Mouse (Mus musculus): ENCODE measurements around the gene Bmp7.

Bmp7 gene

DNA sequence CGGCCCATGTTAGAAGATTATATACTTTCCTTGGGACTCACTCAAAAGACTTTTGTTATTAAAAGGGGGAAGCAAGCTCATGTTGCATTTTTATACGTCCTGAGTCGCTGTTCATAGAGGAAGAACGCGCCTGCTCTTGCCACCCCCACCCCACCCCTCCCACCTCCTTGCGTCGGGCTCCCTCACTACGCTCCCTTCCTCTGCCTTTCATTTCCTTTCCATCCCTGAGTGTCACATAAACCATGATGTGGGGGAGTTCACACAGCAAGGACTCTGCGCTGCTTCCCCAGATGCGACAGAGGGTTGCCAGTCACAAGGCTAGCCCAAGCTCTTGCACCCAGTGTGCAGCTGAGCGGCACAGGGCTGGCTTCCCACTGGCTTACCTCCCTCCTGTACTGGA lies 88.3 kb downstream of the Bmp7 start:
- DNase-seq (ENCODE audit: low spot score in 2 of 2) = no peak

DNA sequence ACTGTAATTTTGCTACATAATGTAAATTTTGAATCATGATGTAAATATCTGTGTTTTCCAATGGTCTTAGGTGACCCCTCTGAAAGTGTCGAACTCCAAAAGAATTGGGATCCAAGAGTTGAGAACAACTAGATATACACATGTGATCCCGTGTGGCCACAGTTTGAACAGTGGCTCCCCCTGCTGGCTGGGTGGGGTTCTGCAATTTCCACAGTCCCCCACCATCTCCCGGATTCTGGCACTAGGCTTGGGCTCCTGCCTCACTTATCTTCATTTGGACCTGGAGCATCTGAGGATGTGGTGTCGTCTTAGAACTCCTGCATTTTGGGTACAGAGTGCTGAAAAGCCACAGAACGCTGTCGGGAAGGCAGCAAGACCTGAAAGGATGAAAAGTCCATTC lies 91.9 kb downstream of the Bmp7 start:
- no peak for DNase-seq (ENCODE audit: low spot score in 2 of 2)

DNA sequence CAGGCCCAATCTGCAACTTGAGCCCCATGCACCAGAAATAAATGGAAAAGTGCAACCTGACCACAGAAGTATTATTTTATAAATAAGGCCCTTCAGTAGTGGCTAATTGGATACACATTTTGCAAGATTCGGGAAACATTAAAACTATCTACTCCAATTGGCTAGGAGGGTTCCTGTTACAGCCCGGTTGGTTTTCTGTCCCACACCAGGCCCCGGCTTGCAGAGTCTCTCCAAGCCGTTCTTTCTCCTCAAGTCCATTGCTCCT lies 93.9 kb downstream of the Bmp7 start:
- DNase-seq (ENCODE audit: low spot score in 2 of 2) = no peak

- no peak for DNase-seq (ENCODE audit: low spot score in 2 of 2)
Measured at GRCm38 (mm10) chr2:172845536-172846310, 94.4 kb downstream of the Bmp7 start.

DNA sequence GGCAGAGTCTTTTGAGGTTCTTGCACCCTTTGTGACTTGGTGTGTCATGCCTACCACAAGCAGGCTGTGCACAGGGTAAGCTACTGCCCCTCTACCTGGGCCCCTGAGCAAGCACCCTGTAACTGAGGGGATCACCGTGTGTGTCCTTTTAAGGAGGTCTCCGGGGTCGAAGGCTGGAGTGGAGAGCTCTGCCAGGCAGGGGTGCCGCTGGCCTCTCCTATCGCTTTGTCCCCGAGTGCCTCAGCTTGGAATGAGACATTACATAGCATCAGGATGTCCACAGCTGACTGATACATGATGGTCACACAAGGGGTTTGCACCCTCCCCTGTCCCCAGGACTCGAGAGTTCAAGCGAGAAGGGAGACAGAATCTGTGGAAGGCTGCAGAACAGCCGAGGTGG lies 96.2 kb downstream of the Bmp7 start:
- DNase-seq (ENCODE audit: low spot score in 2 of 2) = no peak

DNA sequence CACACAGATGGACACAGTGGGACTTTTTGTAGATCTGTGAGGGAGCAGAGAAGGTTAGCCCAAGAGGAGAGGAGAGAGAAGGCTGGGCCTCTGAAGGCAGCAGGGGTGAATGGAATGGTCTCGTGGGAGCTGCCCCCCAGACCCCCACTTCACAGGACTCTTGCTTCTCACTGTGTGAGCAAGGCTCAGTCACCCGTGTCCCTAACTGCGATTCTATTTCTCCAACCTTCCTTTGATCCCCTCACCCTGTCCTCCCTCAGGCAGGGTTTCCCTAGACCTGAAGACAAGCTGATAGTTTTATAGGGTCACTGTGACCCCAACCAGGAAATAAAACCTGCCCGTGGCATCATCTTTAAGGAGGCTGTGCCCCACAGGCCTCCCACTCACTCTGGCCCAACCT lies 97.8 kb downstream of the Bmp7 start:
- DNase-seq (ENCODE audit: low spot score in 2 of 2) = no peak

- DNase-seq (ENCODE audit: low spot score in 2 of 2) = no peak
Measured at GRCm38 (mm10) chr2:172840905-172841750, 99.0 kb downstream of the Bmp7 start.

- no peak for DNase-seq (ENCODE audit: low spot score in 2 of 2)
Measured at GRCm38 (mm10) chr2:172839317-172839980, 100.7 kb downstream of the Bmp7 start.

DNA sequence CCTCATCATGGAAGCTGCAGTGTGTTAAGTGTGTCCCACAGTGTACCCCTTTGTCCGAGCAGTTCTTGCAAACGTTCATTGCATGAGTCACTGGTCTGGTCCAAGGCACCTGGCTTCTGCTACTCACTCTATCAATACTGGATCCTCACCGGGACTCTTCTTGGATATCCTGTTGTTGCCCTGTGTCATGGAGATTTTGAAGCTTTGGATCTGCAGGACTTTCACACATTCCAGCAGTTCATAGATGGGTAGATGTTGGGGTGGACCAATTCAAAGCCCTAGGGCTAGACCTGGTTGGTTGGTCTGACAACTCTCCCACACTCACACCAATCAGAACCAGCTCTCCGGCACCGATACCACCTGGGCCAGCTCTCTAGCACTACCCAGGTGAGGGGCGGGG lies 103.6 kb downstream of the Bmp7 start:
- no peak for DNase-seq (ENCODE audit: low spot score in 2 of 2)

DNA sequence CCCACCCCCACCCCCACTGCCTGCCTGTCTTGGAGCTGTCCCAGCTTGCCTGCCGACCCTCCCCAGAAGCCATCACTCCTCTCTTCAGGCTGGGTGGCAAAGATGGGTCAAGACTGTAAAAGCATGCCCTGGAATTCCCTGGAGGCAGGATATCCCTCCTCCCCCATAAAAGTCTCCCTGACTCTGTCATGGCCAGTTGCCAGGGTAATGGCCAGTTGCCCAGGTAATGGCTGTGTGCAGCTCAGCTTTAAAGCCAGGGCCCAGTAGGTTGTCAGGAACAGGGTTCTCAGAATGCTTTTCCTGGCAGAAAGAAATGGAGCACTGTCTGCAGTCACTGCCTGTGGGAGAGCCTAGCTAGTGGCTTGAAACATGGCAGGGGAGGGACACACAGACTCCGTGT lies 106.9 kb downstream of the Bmp7 start:
- peak in 1 of 2 experiments; percentile 58 for DNase-seq (ENCODE audit: low spot score in 2 of 2)

DNA sequence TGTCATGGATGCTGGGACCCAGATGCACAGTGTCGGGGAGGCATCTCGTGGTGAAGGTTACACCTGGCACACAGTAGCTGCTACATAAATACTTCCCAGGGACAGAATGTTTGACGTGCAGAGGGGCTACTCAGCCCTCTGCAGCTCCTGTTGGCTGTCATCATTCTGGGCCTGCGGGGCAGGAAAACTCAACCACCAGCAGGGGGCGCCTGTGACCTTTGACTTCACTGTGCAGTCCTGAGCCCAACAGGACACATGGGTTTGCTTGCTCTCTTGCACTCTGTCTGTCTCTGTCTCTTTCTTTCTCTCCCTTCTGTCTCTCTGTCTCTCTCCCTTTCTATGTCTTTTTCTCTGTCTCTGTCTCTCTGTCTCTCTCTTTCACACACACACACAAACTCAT lies 108.4 kb downstream of the Bmp7 start:
- DNase-seq (ENCODE audit: low spot score in 2 of 2) = peak; percentile 65 to 77

GRCm38 (mm10) chr2:172831133-172831532 lies 109.0 kb downstream of the Bmp7 start:
- DNase-seq (ENCODE audit: low spot score in 2 of 2) = peak; percentile 79 to 83

DNA sequence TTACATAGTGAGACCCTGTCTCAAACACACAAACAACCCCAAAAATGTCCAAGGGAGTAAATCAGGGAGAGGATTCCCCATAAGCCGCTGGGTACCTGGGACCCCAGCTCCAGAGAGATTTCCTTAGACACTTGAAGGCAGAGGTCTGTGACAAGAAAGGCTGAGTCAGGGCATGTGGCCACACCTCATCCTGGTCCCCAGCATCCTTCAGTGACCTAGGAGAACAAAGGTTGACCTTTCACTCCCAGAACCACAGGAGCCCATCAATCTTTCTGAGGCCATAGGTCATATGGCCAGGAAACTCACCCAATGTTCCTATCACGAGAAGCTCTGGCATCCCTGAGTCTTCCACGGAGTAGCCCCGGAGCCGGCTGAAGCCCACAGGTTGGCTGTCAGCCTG lies 111.9 kb downstream of the Bmp7 start:
- no peak for DNase-seq (ENCODE audit: low spot score in 2 of 2)

- DNase-seq (ENCODE audit: low spot score in 2 of 2) = no peak
Measured at GRCm38 (mm10) chr2:172827564-172827963, 112.6 kb downstream of the Bmp7 start.

DNA sequence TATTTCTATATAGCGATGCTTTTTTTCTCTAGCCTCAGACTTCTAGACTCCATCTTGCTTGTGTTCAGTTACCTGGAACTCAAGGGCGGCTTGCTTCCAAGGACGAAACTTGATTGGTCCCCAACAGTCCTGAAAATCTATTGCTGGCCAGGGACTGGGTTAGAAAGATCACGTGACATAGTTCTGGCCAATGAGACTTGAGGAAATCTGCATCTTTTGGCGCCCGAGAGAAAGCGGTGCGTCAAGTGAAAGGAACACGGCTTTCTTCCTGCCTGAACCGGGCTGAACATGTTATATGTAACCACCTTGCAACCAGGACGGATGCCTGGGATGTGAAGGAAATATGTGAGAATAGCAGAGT lies 114.4 kb downstream of the Bmp7 start:
- no peak for DNase-seq (ENCODE audit: low spot score in 2 of 2)

DNA sequence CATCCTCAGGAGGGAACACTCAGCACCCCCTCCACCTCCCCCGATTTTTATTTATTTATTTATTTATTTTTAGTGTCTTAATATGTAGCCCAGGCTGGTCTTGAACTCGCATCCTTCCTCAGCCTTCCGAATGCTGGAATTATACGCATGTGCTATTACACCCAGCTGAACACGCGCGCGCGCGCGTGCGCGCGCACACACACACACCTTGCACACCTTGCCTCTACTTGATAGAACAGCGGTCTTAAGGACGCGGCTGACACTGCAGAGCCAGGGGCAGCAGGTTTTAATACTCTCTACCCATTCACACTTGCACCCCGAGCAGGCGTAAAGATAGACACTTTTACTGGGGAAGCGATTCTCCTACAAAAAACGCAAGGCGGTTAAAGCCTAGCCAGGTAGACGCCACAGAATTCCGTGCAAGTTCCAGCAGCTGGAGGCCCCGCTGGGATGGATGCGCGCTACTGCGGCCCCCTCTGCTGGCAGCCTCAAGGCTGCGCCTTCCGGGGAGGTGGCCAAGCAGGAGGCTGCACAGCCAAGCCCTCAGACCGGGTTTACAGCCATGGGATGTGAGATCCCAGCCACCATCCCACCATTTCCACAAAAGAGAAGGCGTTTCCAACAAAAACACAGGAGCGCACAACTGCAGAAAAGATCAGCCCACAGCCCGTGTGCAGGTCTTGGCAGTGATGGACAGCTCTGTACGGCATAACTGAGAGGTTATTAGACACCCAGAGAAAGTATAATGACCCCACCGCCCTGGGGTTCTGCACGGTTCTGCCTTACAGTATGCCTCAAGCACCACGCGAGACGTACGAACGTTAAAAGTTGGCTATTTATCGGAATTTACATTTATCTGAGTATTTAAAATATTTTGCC lies 115.0 kb downstream of the Bmp7 start:
- peak; percentile 59 to 62 for DNase-seq (ENCODE audit: low spot score in 2 of 2)

- DNase-seq (ENCODE audit: low spot score in 2 of 2) = no peak
Measured at GRCm38 (mm10) chr2:172818631-172819230, 121.4 kb downstream of the Bmp7 start.
